Mouse (Mus musculus) testis, adult 2 months (tissue): Measurements from ENCODE around the gene Adamts20.

Source experiments
- CTCF ChIP-seq: fragments of 200-500 bp; IDR thresholded peaks from 2 replicates; pipeline ENCODE4 v1.5.1; 2012; ENCODE audit warnings: low read depth, mild to moderate bottlenecking, inconsistent platforms, low read length, moderate library complexity; ENCODE audit not compliant: control insufficient read depth, insufficient read depth, insufficient replicate concordance
- POLR2A ChIP-seq: fragments of 200-500 bp; IDR thresholded peaks from 2 replicates; pipeline ENCODE4 v1.6.1; 2012; ENCODE audit warnings: low read depth, mild to moderate bottlenecking, inconsistent platforms, low read length, moderate library complexity; ENCODE audit not compliant: control insufficient read depth

GRCm38 (mm10) chr15:94288015-94288414 is 177.2 kb downstream of the Adamts20 start:
- no peak for TF ChIP-seq POLR2A
- TF ChIP-seq CTCF, result no peak
